Mouse (Mus musculus): Measurements from ENCODE around the gene Ankrd54. TPM values are rescaled to one million over a fixed set of nuclear protein-coding genes. Genes with fewer than 3 reads are reported as not detected.
A peak's percentile ranks its signal among the peaks of the same experiment; 100 is the strongest.
"Not testable (repeated sequence)": the region's sequence is repeated elsewhere in the genome, so short reads cannot be mapped to it uniquely, and the experiment has no call there.

Gene Ankrd54
- total RNA-seq, 2 experiments from 2014 or later: 18.9 to 19.0 TPM

DNA sequence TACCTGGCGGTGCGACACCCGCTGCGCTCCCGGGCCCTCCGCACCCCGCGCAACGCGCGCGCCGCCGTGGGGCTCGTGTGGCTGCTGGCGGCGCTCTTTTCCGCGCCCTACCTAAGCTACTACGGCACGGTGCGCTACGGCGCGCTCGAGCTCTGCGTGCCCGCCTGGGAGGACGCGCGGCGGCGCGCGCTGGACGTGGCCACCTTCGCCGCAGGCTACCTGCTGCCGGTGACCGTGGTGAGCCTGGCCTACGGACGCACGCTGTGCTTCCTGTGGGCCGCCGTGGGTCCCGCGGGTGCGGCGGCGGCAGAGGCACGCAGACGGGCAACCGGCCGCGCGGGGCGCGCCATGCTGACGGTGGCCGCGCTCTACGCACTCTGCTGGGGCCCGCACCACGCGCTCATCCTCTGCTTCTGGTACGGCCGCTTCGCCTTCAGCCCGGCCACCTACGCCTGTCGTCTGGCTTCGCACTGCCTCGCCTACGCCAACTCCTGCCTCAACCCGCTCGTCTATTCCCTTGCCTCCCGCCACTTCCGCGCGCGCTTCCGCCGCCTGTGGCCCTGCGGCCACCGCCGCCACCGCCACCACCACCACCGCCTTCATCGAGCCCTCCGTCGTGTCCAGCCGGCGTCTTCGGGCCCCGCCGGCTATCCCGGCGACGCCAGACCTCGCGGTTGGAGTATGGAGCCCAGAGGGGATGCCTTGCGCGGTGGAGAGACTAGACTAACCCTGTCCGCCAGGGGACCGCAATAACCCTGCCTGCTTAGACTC is 19.8 kb downstream of the Ankrd54 start:
- no peak for DNase-seq (ENCODE audit: low spot score in 2 of 2)

DNA sequence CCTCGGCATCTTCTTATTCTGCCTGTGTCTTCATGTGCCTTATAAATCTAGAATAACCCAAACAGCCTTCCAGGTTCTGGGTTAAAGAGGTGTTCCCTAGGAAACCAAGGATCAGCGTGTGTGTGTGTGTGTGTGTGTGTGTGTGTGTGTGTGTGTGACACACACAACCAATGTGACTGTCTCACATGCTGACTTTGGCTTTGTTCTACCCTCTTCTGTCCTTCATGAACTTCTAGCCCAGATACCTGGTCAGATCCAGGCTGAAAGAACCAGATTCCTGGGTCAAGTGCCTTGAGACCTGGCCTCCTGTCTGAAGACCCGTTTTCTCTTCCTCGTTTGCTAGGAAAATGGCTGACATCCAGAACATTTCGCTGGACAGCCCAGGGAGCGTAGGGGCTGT is 21.1 kb downstream of the Ankrd54 start, which contains the start of gene Galr3:
Gene Galr3 (plus strand): TSS at position 301 of the 400 bp plus-strand sequence.
- no peak for DNase-seq (ENCODE audit: low spot score in 2 of 2)

GRCm38 (mm10) chr15:79040501-79041416 is 21.9 kb downstream of the Ankrd54 start:
- no peak for DNase-seq (ENCODE audit: low spot score in 2 of 2)

GRCm38 (mm10) chr15:79038853-79039252 is 23.8 kb downstream of the Ankrd54 start:
- DNase-seq (ENCODE audit: low spot score in 2 of 2): peak in 1 of 2 experiments; percentile 58

- no peak for DNase-seq (ENCODE audit: low spot score in 2 of 2)
Measured at GRCm38 (mm10) chr15:79038331-79038730, 24.4 kb downstream of the Ankrd54 start.

DNA sequence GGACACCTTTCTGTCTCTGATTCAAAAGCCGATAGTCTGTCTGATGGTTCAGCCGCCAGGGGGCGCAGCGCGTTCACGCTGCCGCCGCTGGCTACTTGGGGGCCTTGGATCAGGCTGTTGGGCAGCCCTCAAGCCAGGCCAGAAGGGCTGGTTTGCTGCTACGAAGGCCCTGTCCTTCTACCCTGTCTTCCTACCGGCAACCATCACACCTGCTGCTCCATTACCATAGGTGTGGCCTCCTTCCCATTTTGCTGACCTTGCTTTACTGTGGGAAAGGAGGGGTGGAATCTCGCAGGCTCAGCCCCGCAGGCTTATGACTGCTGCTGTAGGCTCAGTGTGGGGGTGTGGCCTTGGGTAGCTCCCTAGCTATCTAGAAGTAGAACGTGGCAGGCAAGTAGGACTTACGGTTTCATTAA is 24.8 kb downstream of the Ankrd54 start:
- DNase-seq (ENCODE audit: low spot score in 2 of 2): no peak

DNA sequence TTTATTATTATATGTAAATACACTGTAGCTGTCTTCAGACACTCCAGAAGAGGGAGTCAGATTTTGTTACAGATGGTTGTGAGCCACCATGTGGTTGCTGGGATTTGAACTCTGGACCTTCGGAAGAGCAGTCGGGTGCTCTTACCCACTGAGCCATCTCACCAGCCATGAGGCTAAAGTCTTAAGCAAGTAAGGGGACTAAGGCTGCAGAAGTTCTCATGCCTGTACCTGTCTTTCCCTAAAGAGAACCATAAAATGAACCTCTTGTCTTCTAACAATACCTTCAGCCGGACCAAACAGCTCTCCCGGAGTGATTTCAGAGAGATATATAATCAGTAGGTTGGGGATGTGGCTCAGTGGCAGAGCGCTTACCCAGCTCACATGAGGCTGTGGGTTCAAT is 30.8 kb downstream of the Ankrd54 start:
- DNase-seq (ENCODE audit: low spot score in 2 of 2): not testable (repeated sequence)

DNA sequence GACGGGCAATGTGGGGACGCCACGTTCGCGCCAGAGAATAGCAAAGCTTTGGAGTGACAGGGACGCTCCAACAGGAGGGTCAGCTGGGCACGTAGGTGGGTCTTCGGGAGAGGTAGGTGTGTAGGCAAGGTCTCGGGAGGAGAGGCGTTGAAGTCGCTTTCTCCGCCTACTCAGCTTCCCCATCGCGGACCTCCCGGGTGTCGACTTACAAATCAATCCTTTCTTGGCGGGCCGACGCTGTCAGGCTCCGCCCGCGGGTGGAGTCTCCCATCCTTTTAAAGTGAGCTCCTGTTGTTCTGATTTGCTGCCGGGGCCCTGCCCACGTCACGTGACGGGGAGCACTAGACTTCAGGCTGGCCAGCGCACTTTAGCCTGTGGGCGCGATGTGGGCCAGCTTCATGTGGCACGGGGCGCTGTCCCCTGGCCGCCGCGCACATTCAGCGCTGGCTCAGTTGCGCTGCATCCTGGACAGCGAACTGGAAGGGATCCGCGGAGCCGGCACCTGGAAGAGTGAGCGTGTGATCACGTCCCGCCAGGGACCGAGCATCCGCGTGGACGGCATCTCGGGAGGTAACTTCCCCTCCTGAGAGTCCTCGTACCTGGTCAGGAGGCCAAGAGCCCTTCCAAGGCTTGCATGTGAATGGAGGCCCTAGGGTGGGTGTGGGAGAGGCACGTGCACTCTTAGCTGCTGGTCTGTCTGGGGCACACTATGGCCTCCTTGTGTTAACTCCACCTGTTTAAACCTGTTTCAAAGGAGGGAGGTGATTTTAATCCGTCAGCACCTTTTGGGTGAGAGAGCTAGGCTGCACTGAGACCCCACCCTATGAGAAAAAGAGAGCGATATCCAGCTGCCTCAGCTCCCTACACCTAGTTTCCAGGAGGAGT is 31.9 kb downstream of the Ankrd54 start:
- peak; percentile 78 to 89 for DNase-seq (ENCODE audit: low spot score in 2 of 2)

GRCm38 (mm10) chr15:79029519-79030241 is 33.0 kb downstream of the Ankrd54 start:
- no peak for DNase-seq (ENCODE audit: low spot score in 2 of 2)

DNA sequence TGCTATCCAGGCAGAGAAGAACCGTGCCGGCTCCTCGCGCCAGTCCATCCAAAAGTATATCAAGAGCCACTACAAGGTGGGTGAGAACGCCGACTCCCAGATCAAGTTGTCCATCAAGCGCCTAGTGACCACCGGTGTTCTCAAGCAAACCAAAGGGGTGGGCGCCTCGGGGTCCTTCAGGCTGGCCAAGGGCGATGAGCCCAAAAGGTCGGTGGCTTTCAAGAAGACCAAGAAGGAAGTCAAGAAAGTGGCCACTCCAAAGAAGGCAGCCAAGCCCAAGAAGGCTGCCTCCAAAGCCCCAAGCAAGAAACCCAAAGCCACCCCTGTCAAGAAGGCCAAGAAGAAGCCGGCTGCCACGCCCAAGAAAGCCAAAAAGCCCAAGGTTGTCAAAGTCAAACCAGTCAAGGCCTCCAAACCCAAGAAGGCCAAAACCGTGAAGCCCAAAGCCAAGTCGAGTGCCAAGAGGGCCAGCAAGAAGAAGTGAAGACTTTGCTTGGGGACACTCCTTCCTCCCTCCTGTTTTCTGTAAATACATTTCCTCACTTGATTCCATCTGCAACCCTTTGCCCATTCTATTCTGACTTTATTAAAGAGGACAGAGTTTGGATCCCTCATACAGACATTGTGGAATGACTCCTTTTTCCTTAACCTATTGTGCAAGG is 33.7 kb downstream of the Ankrd54 start:
- DNase-seq (ENCODE audit: low spot score in 2 of 2): no peak

GRCm38 (mm10) chr15:79028237-79028738 is 34.4 kb downstream of the Ankrd54 start, which contains the start of gene H1f0:
Gene H1f0, plus strand, starts transcription at chr15:79028450.
- peak; percentile 92 to 94 for DNase-seq (ENCODE audit: low spot score in 2 of 2)

GRCm38 (mm10) chr15:79027291-79028205 is 35.1 kb downstream of the Ankrd54 start:
- DNase-seq (ENCODE audit: low spot score in 2 of 2): no peak

DNA sequence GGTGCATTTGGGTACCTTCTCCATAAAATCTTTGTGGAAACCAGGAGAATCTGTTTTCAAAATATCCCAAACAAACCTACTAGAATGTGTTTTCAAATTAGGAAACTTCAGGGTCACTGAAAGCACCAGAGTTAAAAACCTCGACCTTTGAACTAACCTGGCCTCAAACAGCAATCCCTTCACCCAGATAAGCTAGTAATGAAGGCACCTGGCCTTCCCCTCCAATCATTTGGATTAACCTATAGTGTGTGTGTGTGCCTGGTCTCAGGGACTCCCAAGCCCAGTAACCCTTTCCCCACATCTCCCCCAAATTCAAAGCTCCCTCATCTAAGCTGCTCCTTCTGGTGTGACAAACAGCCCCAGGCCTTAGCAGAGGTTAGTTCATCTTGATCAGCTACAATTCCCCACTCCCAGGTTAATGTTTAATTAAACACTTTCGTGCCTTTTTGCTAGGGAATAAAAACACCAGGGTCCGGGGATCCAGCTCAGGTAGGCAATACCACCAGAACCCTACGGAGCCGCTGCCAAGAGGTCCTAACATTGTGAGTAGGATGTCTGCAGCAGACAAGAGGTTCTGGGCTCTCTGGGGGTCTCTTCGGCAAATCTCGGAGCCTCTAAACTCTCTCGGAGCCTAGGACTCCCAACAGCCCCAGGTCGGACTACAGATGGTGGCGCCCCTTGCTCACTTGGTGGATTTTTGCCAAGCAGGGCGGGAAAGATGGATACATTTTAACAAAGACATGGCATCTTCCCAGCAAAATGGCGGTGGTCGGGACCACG is 36.0 kb downstream of the Ankrd54 start:
- DNase-seq (ENCODE audit: low spot score in 2 of 2): no peak

GRCm38 (mm10) chr15:79025687-79026308 is 36.9 kb downstream of the Ankrd54 start:
- DNase-seq (ENCODE audit: low spot score in 2 of 2): no peak

- DNase-seq (ENCODE audit: low spot score in 2 of 2): no peak
Measured at GRCm38 (mm10) chr15:79023366-79023765, 39.3 kb downstream of the Ankrd54 start.

DNA sequence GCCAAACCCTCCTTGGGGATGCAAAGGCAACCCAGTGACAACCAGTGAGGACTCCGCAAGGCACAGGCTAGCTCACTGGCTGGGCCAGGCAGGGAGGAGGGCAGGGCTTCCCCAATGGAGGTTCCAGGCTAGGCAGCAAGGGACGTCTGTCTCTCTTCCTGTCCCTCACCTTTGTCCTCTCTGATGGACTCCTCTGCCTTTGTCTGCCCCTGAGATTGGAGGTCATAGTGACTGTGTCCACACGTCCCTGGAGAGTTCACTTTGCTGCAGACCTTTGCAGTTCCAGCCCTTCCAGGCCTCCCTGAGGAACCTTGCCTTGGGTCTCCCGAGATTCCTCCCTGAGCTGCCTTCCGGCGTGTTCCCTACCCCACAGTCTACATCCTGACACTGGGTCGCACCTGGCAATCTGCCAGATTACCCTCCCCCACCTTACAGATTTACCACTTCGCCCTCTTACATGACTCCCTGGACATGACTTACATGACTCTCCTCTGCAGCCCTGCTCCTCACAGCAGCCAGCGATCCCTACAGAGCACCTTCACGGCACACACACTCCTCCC is 39.9 kb downstream of the Ankrd54 start:
- no peak for DNase-seq (ENCODE audit: low spot score in 2 of 2)

DNA sequence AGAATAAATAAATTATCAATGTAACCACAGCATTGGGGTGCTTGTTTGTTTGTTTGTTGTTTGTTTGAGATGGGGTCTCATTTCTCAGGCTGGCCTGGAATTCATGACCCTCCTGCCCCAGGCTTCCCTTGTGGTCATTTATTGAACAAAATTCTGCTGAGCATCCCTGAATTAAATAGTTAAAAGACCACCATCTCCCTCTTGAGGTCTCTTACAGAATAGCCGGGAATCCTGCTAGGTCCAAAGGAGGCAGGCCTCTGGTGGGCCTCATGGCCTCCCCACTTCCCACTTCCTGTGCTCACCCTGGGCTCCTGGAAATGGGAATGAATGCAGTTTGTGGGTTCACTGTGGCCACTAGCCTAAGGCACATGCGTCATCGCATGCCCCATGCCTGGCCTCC is 43.8 kb downstream of the Ankrd54 start:
- DNase-seq (ENCODE audit: low spot score in 2 of 2): no peak

Measured in layer of hippocampus, postnatal 14 days (tissue).